Mouse (Mus musculus) kidney, postnatal 0 days (tissue): ENCODE results near the gene Mettl7b. TPM values are rescaled to one million over a fixed set of nuclear protein-coding genes. Genes with fewer than 3 reads are reported as not detected.

Source experiments
- ATAC-seq: fragments of 200-750 bp; cut with Nextera tagmentation; replicated peaks from 2 replicates; pipeline ENCODE4 v1.8.0; 2017; ENCODE audit warnings: low read depth, moderate number of reproducible peaks, moderate TSS enrichment, moderate library complexity; ENCODE audit not compliant: low FRiP score
- DNase-seq: peaks from one replicate; pipeline ENCODE4 v3.0.0-alpha.2; 2016; ENCODE audit warnings: low spot score
- H3K27ac ChIP-seq: fragments of 300-500 bp; sonication (generic); 2 replicates; pipeline ENCODE4 v1.5.1; 2014; ENCODE audit warnings: mild to moderate bottlenecking
- H3K27me3 ChIP-seq: fragments of 300-500 bp; sonication (generic); 2 replicates; pipeline ENCODE4 v1.6.1; 2014; ENCODE audit warnings: low read length, mixed read lengths; ENCODE audit not compliant: insufficient read depth
- H3K36me3 ChIP-seq: fragments of 300-500 bp; sonication (generic); 2 replicates; pipeline ENCODE4 v1.6.1; 2014; ENCODE audit warnings: low read length, mixed read lengths; ENCODE audit not compliant: insufficient read depth
- H3K4me1 ChIP-seq: fragments of 300-500 bp; sonication (generic); replicated peaks from 2 replicates; pipeline ENCODE4 v1.6.1; 2014; ENCODE audit warnings: antibody characterized with exemption, low read length, mixed read lengths; ENCODE audit not compliant: insufficient read depth
- H3K4me2 ChIP-seq: fragments of 300-500 bp; sonication (generic); 2 replicates; pipeline ENCODE4 v1.6.1; 2014; ENCODE audit warnings: mild to moderate bottlenecking, low read length, moderate library complexity, mixed read lengths
- H3K4me3 ChIP-seq: fragments of 300-500 bp; sonication (generic); replicated peaks from 2 replicates; pipeline ENCODE4 v1.5.1; 2014; ENCODE audit warnings: low read depth, low read length
- H3K9ac ChIP-seq: fragments of 300-500 bp; sonication (generic); 2 replicates; pipeline ENCODE4 v1.6.1; 2014; ENCODE audit warnings: low read depth, low read length
- H3K9me3 ChIP-seq: fragments of 300-500 bp; sonication (generic); replicated peaks from 2 replicates; pipeline ENCODE4 v1.6.1; 2016; ENCODE audit warnings: low read length, inconsistent platforms, mixed read lengths
- CTCF ChIP-seq: IDR thresholded peaks from 2 replicates; pipeline ENCODE4 v1.5.1; 2016; ENCODE audit warnings: antibody characterized with exemption, low read depth, mild to moderate bottlenecking, moderate library complexity
- WGBS: fragments of 180-500 bp; shearing (Covaris S2); extraction: QIAGEN DNeasy Blood & Tissue Kit; methylation state at CpG from one replicate; pipeline ENCODE4 v1.1.7; 2014; 5-methylcytosine and 5-hydroxymethylcytosine counted together
- polyA plus RNA-seq: library from polyadenylated mRNA; unstranded; fragments of >200 nt; fragmentation: Nextera tagmentation; extraction: Ambion mirVana; gene quantifications from 2 replicates; pipeline ENCODE4 v1.2.1, GENCODE M21; 2015

The Mettl7b gene
- polyA plus RNA-seq, 1 experiment from 2014 or later = 59.9 TPM

- Histone ChIP-seq H3K4me2 (no peak overlapping the region), H3K27me3 (no peaks in the 10 kb centered on the region), H3K9me3 (no peaks in the 10 kb centered on the region), H3K36me3 (no peaks in the 10 kb centered on the region), H3K4me3 (no peak overlapping the region), H3K4me1 (no peaks in the 10 kb centered on the region), H3K27ac (no peak overlapping the region), H3K9ac (no peak overlapping the region)
- no peak for DNase-seq
- 74% methylated on average over 4 of the region's 4 CpGs for WGBS
- TF ChIP-seq CTCF = no peak
- no peak for ATAC-seq
Measured at GRCm38 (mm10) chr10:128972841-128973240, 12.1 kb upstream of the Mettl7b start.

DNA sequence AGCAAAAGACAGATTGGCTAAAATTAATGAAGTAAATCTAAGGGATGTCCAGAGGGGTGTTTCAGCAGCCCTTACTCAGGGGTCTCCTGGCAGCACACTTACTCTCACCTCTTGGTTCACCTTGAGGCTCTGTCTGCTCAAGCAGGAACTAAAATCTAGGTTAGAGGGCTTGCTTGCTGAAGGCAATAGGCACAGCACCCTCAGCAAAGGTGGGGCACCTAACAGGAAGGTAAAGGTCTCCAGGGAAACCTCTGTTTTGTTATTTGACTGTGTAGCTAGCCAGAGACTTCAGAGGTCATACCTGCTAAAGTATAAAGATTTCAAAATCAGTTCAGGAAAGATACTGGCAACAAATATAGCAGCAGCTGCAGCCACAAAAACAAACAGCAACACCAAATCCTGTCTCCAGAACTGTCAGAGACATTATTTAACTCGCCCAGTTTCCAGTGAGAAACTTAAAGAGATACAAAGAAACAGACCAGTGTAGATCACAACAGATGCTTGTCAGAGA lies 10.0 kb upstream of the Mettl7b start:
- Histone ChIP-seq H3K9ac (no peak overlapping the region), H3K27ac (no peak overlapping the region), H3K9me3 (no peaks in the 10 kb centered on the region), H3K4me2 (no peak overlapping the region), H3K27me3 (no peaks in the 10 kb centered on the region), H3K4me1 (no peaks in the 10 kb centered on the region), H3K4me3 (no peak overlapping the region), H3K36me3 (no peaks in the 10 kb centered on the region)
- TF ChIP-seq CTCF = no peak
- ATAC-seq = no peak
- WGBS = 41% methylated on average over 1 of the region's 1 CpGs
- DNase-seq = no peak

DNA sequence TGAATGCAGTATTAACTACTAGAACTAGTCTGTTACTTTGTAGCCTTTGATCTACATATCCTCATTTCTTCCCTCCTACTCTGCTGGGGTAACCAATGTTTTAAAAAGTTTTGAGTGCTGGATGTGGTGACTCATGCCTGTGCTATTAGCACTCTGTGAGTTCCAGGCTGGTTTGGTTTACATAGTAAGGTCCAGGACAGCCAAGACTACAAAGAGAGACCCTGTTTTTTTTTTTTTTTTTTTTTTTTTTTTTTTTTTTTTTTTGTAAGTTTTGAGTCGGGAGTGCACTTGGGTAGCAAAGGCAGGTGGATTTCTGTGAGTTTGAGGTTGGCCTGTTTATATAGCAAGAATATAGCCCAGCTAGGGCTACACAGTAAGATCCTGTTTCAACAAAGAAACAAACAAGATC lies 7.6 kb upstream of the Mettl7b start:
- no peaks in the 10 kb centered on the region for H3K9me3 ChIP-seq
- peak; percentile 40 for DNase-seq
- H3K9ac ChIP-seq = no peak overlapping the region
- no peak overlapping the region for H3K4me3 ChIP-seq
- WGBS = 18% methylated on average over 1 of the region's 1 CpGs
- no peak overlapping the region for H3K4me2 ChIP-seq
- H3K27me3 ChIP-seq = no peaks in the 10 kb centered on the region
- ATAC-seq = no peak; the same call in 1 of the 2 replicates
- no peak for TF ChIP-seq CTCF
- no peak overlapping the region for H3K27ac ChIP-seq
- H3K4me1 ChIP-seq = no peaks in the 10 kb centered on the region
- no peaks in the 10 kb centered on the region for H3K36me3 ChIP-seq

- Histone ChIP-seq H3K27me3 (no peaks in the 10 kb centered on the region), H3K4me1 (no peaks in the 10 kb centered on the region), H3K36me3 (no peaks in the 10 kb centered on the region), H3K9ac (no peak overlapping the region), H3K4me2 (no peak overlapping the region), H3K27ac (no peak overlapping the region), H3K9me3 (no peaks in the 10 kb centered on the region), H3K4me3 (no peak overlapping the region)
- 76% methylated on average over 6 of the region's 6 CpGs for WGBS
- no peak for TF ChIP-seq CTCF
- DNase-seq = no peak
- no peak for ATAC-seq
Measured at GRCm38 (mm10) chr10:128965871-128966270, 5.1 kb upstream of the Mettl7b start.

- Histone ChIP-seq H3K27ac (no peak overlapping the region; the same call in 1 of the 2 replicates), H3K9ac (no peak overlapping the region), H3K36me3 (no peaks in the 10 kb centered on the region), H3K4me3 (no peak overlapping the region), H3K4me2 (no peak overlapping the region), H3K27me3 (no peaks in the 10 kb centered on the region), H3K9me3 (no peaks in the 10 kb centered on the region), H3K4me1 (no peaks in the 10 kb centered on the region)
- ATAC-seq = peak; percentile 93
- no peak for TF ChIP-seq CTCF
- DNase-seq = peak; percentile 28
- 47% methylated on average over 2 of the region's 2 CpGs for WGBS
Measured at GRCm38 (mm10) chr10:128964961-128965360, 4.2 kb upstream of the Mettl7b start.

DNA sequence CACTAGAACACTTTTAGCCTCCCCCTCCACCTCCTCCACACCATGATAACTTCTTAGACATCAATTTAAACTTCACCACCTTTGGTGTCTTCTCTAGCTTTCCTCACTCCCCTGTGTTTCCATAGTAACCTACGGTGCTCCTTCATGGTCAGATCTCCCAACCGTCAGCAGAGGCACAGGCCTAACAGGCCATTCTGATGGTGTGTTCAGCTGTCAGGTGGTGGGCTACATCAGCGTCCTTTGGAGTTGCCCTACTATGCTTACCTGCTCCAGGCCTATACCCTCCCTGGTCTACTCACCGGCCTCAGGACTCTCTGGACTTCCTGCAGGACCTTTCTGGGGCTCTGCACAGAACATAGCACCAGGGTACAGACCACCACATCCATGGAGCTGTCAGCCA lies 646 bp downstream of the Mettl7b start:
- no peak overlapping the region for H3K27ac ChIP-seq
- H3K27me3 ChIP-seq = no peaks in the 10 kb centered on the region
- no peak for ATAC-seq
- H3K4me1 ChIP-seq = no peaks in the 10 kb centered on the region
- 57% methylated on average over 4 of the region's 4 CpGs for WGBS
- no peaks in the 10 kb centered on the region for H3K36me3 ChIP-seq
- no peak for DNase-seq
- no peak overlapping the region for H3K4me3 ChIP-seq
- H3K9ac ChIP-seq = no peak overlapping the region
- TF ChIP-seq CTCF = no peak
- 0 out of 2 replicates have a peak overlapping the region, but pooled peaks have one; percentile 22 for H3K4me2 ChIP-seq
- no peaks in the 10 kb centered on the region for H3K9me3 ChIP-seq

- Histone ChIP-seq H3K4me1 (no peaks in the 10 kb centered on the region), H3K9ac (no peak overlapping the region), H3K36me3 (no peaks in the 10 kb centered on the region), H3K4me2 (no peak overlapping the region), H3K27me3 (no peaks in the 10 kb centered on the region), H3K27ac (0 out of 2 replicates have a peak overlapping the region, but pooled peaks have one; percentile 11), H3K4me3 (no peak overlapping the region), H3K9me3 (no peaks in the 10 kb centered on the region)
- 78% methylated on average over 10 of the region's 10 CpGs for WGBS
- TF ChIP-seq CTCF = no peak
- ATAC-seq (peak; percentile 15; the same call in 1 of the 2 replicates), DNase-seq (no peak)
Measured at GRCm38 (mm10) chr10:128958340-128958739, 2.4 kb downstream of the Mettl7b start.
